Mouse (Mus musculus): ENCODE data around the gene Bbip1. TPM values are rescaled to one million over a fixed set of nuclear protein-coding genes. Genes with fewer than 3 reads are reported as not detected.
A peak's percentile ranks its signal among the peaks of the same experiment; 100 is the strongest.

Gene Bbip1
- polyA plus RNA-seq, 1 experiment from 2014 or later, result 134 TPM

DNA sequence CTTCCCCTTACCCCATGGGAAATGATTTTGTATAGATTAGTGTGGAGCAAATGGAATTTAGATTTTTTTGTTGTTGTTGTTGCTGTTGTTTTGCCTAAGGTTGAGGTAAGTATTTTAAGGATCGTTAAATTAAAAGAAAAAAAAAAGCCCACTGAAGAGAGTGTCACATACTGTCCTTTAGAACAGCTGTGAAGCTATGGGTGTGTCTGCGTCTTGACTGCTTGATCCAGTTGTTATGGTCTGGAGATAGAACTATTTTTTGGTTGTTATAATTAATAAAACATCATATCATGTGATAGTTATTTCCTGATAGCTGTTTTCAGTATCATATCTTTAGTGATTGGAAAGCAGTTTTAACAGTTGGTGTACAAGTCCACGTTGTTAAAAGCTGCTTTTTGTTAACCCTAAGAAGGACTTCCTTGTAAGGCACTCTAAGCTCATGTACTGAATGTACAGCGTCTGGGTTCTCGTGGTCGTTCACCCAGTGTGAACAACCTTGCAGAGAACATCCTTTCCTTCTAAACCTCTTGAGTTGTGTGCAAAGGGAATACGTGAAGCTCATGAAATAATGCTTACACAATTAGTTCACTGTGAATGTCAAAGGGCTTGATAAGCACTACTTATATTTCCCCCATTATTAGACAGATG lies 39.5 kb downstream of the Bbip1 start:
- WGBS, result 60% methylated on average over 7 of the region's 7 CpGs
- H3K9ac ChIP-seq (ENCODE audit: low read depth, low read length), result no peak overlapping the region
- no peak overlapping the region for H3K27ac ChIP-seq (ENCODE audit: low read depth, low read length)

DNA sequence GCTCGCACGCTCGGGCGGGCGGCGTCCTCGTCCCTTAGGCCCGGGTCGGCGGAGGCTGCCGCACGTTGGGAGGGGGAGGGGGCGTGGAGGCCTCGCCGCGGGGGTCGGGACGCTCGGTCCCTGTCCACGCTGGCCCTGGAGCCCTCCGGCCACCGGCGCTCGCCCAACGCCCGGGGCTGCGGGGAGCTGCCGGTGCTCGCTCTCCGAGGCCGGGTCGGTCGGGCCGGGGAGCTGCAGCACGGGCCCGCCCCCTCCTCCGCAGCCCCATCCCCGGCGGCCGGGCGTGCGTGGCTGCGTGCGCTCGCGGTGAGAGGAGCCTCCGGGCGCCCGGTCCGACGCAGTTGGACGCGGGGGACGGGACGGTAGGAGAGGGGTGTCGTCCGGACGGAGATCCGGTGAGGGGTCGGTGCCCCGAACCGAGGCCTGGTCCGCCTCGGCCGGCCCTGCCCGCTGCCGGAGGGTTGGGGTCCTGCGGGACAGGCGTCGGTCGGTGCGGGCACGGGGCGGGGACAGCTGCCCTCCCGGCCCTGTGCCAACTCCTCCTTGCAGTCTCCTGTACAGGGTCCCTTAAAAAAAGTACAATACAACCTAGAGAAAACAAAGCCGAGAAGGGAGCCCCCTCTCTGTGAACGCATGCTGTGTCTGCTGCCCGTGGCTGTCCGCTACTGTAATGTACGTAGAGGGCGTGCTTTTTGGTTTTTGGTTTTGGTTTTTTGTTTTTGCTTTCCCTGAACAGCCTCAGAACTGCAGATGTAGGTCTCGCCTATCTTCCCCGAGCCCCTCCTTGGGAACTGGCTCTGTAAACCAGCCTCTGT lies 40.7 kb downstream of the Bbip1 start:
- Histone ChIP-seq H3K4me3 (ENCODE audit: low read length) (peak overlapping the region; percentile 56), H3K27me3 (replicated peaks; ENCODE audit: control insufficient read depth, insufficient read depth, low read length) (no peaks in the 10 kb centered on the region), H3K9ac (ENCODE audit: low read depth, low read length) (peak overlapping the region; percentile 82), H3K4me1 (ENCODE audit: control insufficient read depth, insufficient read depth, low read depth, low read length) (peaks cover 22% of the 10 kb centered on the region), H3K36me3 (ENCODE audit: control insufficient read depth, insufficient read depth, low read length) (no peaks in the 10 kb centered on the region), H3K27ac (ENCODE audit: low read depth, low read length) (peak overlapping the region; percentile 89), H3K4me2 (ENCODE audit: low read length) (peak overlapping the region; percentile 63), H3K9me3 (ENCODE audit: control insufficient read depth, low read length) (no peaks in the 10 kb centered on the region)
- ATAC-seq, result peak; percentile 63
- WGBS, result under 1% methylated on average over 54 of the region's 83 CpGs

More for the DNA sequence above, 39.5 kb downstream of the Bbip1 start:
- Histone ChIP-seq H3K4me1 (ENCODE audit: control insufficient read depth, insufficient read depth, low read depth, low read length) (peaks cover 22% of the 10 kb centered on the region), H3K4me2 (ENCODE audit: low read length) (peak overlapping the region; percentile 63), H3K4me3 (ENCODE audit: low read length) (peak overlapping the region; percentile 56), H3K36me3 (ENCODE audit: control insufficient read depth, insufficient read depth, low read length) (peaks cover 9% of the 10 kb centered on the region), H3K27me3 (replicated peaks; ENCODE audit: control insufficient read depth, insufficient read depth, low read length) (no peaks in the 10 kb centered on the region), H3K9me3 (ENCODE audit: control insufficient read depth, low read length) (no peaks in the 10 kb centered on the region)
- ATAC-seq, result no peak

DNA sequence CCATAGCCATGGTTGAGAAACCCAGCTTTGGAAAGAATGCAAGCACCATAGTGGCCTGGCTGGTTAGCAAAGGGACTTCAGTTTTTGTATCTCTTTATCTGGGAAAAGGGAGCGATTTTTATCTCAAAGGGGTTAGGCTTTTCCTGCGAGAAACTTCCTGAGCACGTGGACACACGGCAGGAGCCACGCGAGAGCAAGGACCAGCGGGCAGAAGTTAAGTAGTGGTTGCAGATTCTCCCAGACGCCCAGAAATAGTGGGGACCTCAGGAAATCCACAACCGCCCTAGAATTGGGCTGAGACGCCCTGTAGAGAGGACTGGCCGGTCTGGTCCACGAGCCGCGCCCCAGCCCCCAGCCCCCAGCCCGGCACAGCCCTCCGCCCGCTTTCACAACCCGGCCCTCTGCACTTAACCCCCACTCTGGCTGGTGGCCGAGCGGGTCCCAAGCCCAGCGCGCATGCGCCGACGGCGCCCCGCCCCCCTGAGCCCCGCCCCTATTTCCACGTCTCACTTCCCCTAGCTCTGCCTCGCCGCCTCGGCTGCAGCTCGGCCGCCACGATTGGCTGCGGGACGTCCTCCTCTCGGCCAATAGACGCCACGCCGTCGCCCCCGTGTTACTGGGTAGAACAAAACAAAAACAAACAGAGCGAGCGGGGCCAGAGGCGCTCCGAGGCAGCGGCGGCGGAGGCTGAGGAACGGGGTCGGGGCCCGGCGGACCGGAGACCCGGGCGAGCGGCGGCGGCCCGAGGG lies 41.5 kb downstream of the Bbip1 start:
- Histone ChIP-seq H3K36me3 (ENCODE audit: control insufficient read depth, insufficient read depth, low read length) (no peaks in the 10 kb centered on the region), H3K9me3 (ENCODE audit: control insufficient read depth, low read length) (no peaks in the 10 kb centered on the region), H3K9ac (ENCODE audit: low read depth, low read length) (peak overlapping the region; percentile 82), H3K27ac (ENCODE audit: low read depth, low read length) (peak overlapping the region; percentile 89), H3K4me2 (ENCODE audit: low read length) (peak overlapping the region; percentile 84), H3K27me3 (replicated peaks; ENCODE audit: control insufficient read depth, insufficient read depth, low read length) (no peaks in the 10 kb centered on the region), H3K4me3 (ENCODE audit: low read length) (peak overlapping the region; percentile 56), H3K4me1 (ENCODE audit: control insufficient read depth, insufficient read depth, low read depth, low read length) (peaks cover 22% of the 10 kb centered on the region)
- peak; percentile 99 for ATAC-seq
- 0% methylated on average over 46 of the region's 61 CpGs for WGBS

DNA sequence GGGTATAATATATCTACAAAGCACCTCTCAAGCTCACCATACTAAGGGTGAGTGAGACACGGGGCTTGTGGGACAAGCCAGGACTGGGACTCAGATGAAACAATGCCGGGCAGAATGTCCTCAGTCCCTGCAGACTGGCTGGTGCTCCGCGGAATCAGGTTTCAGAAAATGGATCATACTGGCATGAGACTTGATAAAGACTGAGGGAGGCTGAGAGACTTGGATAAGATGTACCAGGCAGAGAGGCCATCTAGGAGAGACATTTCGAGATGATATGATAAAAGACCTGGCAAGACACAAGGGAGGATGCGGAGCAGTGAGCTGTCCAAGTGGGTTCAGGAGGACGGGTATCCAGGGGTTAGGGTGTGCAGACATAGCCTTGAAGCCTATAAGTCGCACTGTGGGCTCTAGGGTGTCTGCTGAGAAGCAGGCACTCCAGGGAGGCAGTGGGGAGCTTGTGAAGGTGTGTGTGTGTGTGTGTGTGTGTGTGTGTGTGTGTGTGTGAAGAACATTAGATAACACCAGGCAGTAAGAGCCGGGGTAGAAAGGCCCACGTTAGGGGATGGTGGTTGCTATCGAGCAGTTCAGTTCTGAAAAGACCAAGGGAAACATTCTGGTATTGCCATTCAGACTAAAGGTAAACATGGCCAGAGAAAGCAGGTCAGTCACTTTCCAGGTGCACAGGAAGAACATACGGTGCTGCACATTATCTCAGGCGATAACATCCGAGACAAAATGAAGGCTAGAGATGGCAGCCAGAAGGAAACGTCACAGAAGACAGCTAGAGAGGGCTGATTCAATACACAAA lies 42.3 kb downstream of the Bbip1 start:
- H3K9ac ChIP-seq (ENCODE audit: low read depth, low read length), result peak overlapping the region; percentile 82
- ATAC-seq, result no peak
- H3K4me3 ChIP-seq (ENCODE audit: low read length), result peak overlapping the region; percentile 56
- H3K27me3 ChIP-seq (replicated peaks; ENCODE audit: control insufficient read depth, insufficient read depth, low read length), result no peaks in the 10 kb centered on the region
- H3K36me3 ChIP-seq (ENCODE audit: control insufficient read depth, insufficient read depth, low read length), result no peaks in the 10 kb centered on the region
- 64% methylated on average over 15 of the region's 15 CpGs for whole genome bisulfite sequencing
- peak overlapping the region; percentile 89 for H3K27ac ChIP-seq (ENCODE audit: low read depth, low read length)
- peak overlapping the region; percentile 84 for H3K4me2 ChIP-seq (ENCODE audit: low read length)
- H3K4me1 ChIP-seq (ENCODE audit: control insufficient read depth, insufficient read depth, low read depth, low read length), result peaks cover 22% of the 10 kb centered on the region
- no peaks in the 10 kb centered on the region for H3K9me3 ChIP-seq (ENCODE audit: control insufficient read depth, low read length)

DNA sequence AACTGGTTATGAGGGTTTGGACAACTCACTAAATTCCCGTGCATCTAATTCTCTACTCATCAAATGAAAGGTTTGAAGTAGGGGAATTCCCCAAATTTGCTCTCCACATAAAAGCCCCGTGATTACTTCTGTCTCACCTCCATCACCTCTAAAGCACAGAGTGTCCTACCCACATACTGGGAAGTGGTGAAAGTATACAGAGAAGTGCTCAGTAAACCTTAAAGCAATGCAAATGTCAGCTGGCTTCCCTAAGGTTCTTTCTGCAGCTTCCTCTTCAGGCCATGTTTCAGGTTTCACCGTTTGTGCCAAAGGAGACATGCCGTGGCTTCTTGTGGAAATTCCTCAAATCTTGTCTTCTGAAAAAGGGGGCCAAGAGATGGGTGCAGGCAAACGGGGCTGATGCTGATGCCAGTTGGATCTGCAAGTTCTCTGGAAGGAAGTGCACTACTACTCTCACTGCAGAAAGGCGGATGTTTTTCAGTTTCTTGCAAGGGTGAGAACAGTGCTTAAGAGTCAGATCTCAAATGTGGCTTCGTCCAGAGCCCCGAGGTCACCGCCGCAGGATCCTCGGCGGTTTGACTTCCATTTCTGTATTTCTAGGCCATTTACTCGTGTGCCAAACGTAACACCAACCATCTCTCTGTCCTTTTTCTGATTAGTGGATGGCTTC lies 44.4 kb downstream of the Bbip1 start:
- Histone ChIP-seq H3K4me1 (ENCODE audit: control insufficient read depth, insufficient read depth, low read depth, low read length) (peaks cover 14% of the 10 kb centered on the region), H3K4me2 (ENCODE audit: low read length) (no peak overlapping the region), H3K4me3 (ENCODE audit: low read length) (no peak overlapping the region), H3K27ac (ENCODE audit: low read depth, low read length) (no peak overlapping the region), H3K9ac (ENCODE audit: low read depth, low read length) (no peak overlapping the region), H3K27me3 (replicated peaks; ENCODE audit: control insufficient read depth, insufficient read depth, low read length) (no peaks in the 10 kb centered on the region), H3K9me3 (ENCODE audit: control insufficient read depth, low read length) (no peaks in the 10 kb centered on the region), H3K36me3 (ENCODE audit: control insufficient read depth, insufficient read depth, low read length) (no peaks in the 10 kb centered on the region)
- 91% methylated on average over 14 of the region's 14 CpGs for WGBS
- ATAC-seq, result no peak

GRCm38 (mm10) chr19:53898970-53899900 lies 45.2 kb downstream of the Bbip1 start:
- no peak for ATAC-seq
- no peaks in the 10 kb centered on the region for H3K36me3 ChIP-seq (ENCODE audit: control insufficient read depth, insufficient read depth, low read length)
- no peak overlapping the region for H3K9ac ChIP-seq (ENCODE audit: low read depth, low read length)
- no peak overlapping the region for H3K4me3 ChIP-seq (ENCODE audit: low read length)
- H3K4me1 ChIP-seq (ENCODE audit: control insufficient read depth, insufficient read depth, low read depth, low read length), result peaks cover 7% of the 10 kb centered on the region
- 85% methylated on average over 25 of the region's 25 CpGs for WGBS
- H3K4me2 ChIP-seq (ENCODE audit: low read length), result no peak overlapping the region
- H3K9me3 ChIP-seq (ENCODE audit: control insufficient read depth, low read length), result no peaks in the 10 kb centered on the region
- no peak overlapping the region for H3K27ac ChIP-seq (ENCODE audit: low read depth, low read length)
- H3K27me3 ChIP-seq (replicated peaks; ENCODE audit: control insufficient read depth, insufficient read depth, low read length), result no peaks in the 10 kb centered on the region

DNA sequence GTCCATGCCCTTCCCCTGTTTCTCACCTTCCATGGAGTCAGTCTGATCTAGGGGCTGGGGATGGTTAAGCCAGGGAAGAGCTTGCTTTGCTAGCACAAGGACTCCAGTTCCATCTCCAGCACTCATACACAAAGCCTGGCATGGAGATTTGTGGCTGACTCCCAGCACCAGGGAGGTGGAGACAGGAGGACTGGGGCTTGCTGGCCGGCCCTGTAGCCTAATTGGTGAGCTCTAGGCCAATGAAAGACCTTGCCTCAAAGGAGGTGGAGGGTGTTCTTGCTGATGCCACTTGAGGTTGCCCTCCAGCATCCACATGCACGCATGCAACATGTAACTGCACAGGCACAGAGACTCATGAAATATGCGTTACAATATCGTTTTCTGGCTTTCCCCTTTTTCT lies 45.9 kb downstream of the Bbip1 start:
- ATAC-seq, result no peak
- peaks cover 7% of the 10 kb centered on the region for H3K4me1 ChIP-seq (ENCODE audit: control insufficient read depth, insufficient read depth, low read depth, low read length)
- H3K4me2 ChIP-seq (ENCODE audit: low read length), result no peak overlapping the region
- 81% methylated on average over 4 of the region's 4 CpGs for WGBS
- no peaks in the 10 kb centered on the region for H3K9me3 ChIP-seq (ENCODE audit: control insufficient read depth, low read length)
- H3K9ac ChIP-seq (ENCODE audit: low read depth, low read length), result no peak overlapping the region
- no peak overlapping the region for H3K4me3 ChIP-seq (ENCODE audit: low read length)
- H3K36me3 ChIP-seq (ENCODE audit: control insufficient read depth, insufficient read depth, low read length), result no peaks in the 10 kb centered on the region
- no peak overlapping the region for H3K27ac ChIP-seq (ENCODE audit: low read depth, low read length)
- H3K27me3 ChIP-seq (replicated peaks; ENCODE audit: control insufficient read depth, insufficient read depth, low read length), result no peaks in the 10 kb centered on the region
